Mouse (Mus musculus): ENCODE results near the gene Srsf12.

Gene Srsf12

GRCm38 (mm10) chr4:33208881-33209841, at the start of gene Srsf12:
TSS of gene Srsf12 (plus strand) at chr4:33208991.
- DNase-seq (ENCODE audit: low spot score): peak; percentile 61

GRCm38 (mm10) chr4:33183477-33183876, 25.3 kb upstream of the Srsf12 start:
- no peak for DNase-seq (ENCODE audit: low spot score)

- peak; percentile 63 for DNase-seq (ENCODE audit: low spot score)
These were observed 20.6 kb upstream of the Srsf12 start for GRCm38 (mm10) chr4:33188164-33188563.

GRCm38 (mm10) chr4:33188781-33189734, 19.7 kb upstream of the Srsf12 start:
- peak; percentile 82 for DNase-seq (ENCODE audit: low spot score)

GRCm38 (mm10) chr4:33189735-33190036, 19.1 kb upstream of the Srsf12 start, which contains the start of gene Pm20d2:
TSS of gene Pm20d2 (minus strand) at chr4:33189737.
- DNase-seq (ENCODE audit: low spot score): no peak

GRCm38 (mm10) chr4:33198117-33198516, 10.7 kb upstream of the Srsf12 start:
- DNase-seq (ENCODE audit: low spot score): peak; percentile 20

GRCm38 (mm10) chr4:33204682-33205081, 4.1 kb upstream of the Srsf12 start:
- peak; percentile 81 for DNase-seq (ENCODE audit: low spot score)

GRCm38 (mm10) chr4:33207551-33207950, 1.2 kb upstream of the Srsf12 start:
- DNase-seq (ENCODE audit: low spot score): no peak

- DNase-seq (ENCODE audit: low spot score): no peak
These were observed 13.1 kb downstream of the Srsf12 start for GRCm38 (mm10) chr4:33221847-33222246.

- DNase-seq (ENCODE audit: low spot score): no peak
These were observed 15.3 kb downstream of the Srsf12 start for GRCm38 (mm10) chr4:33224003-33224675.

GRCm38 (mm10) chr4:33227164-33227563, 18.4 kb downstream of the Srsf12 start:
- DNase-seq (ENCODE audit: low spot score): no peak

- no peak for DNase-seq (ENCODE audit: low spot score)
These were observed 20.8 kb downstream of the Srsf12 start for GRCm38 (mm10) chr4:33229639-33230038.

- DNase-seq (ENCODE audit: low spot score): no peak
These were observed 22.1 kb downstream of the Srsf12 start for GRCm38 (mm10) chr4:33230881-33231280.

- no peak for DNase-seq (ENCODE audit: low spot score)
These were observed 33.7 kb downstream of the Srsf12 start for GRCm38 (mm10) chr4:33242536-33242935.

- no peak for DNase-seq (ENCODE audit: low spot score)
These were observed 34.4 kb downstream of the Srsf12 start for GRCm38 (mm10) chr4:33243016-33243758.

- no peak for DNase-seq (ENCODE audit: low spot score)
These were observed 35.1 kb downstream of the Srsf12 start for GRCm38 (mm10) chr4:33243921-33244320.

- DNase-seq (ENCODE audit: low spot score): no peak
These were observed 37.1 kb downstream of the Srsf12 start for GRCm38 (mm10) chr4:33245853-33246395.

- peak; percentile 97 for DNase-seq (ENCODE audit: low spot score)
These were observed 38.8 kb downstream of the Srsf12 start for GRCm38 (mm10) chr4:33247479-33248053.

GRCm38 (mm10) chr4:33248062-33248889, 39.5 kb downstream of the Srsf12 start:
- peak; percentile 99 for DNase-seq (ENCODE audit: low spot score)

- DNase-seq (ENCODE audit: low spot score): peak; percentile 74
These were observed 40.1 kb downstream of the Srsf12 start for GRCm38 (mm10) chr4:33248915-33249314.
